Comparison of ENCODE assay signal across 17 mouse cellular contexts in genomic region chr16:78277567-78277966, GRCm38 (mm10).
"Had no signal": no experiment of that assay in that cellular context is flagged by ENCODE, and none has a peak within 500 bp of the region (broad histone marks: within the 10 kb centered on the region; RNA-seq: fewer than 3 reads in every experiment).

No protein-coding gene starts in this region.

- DNase-seq: left cerebral cortex, postnatal 4 days; liver; liver, embryonic 13.5 days; liver, postnatal 0 days; lung, adult 18-20 months; lung, adult 2 months; lung, embryonic 14.5 days; lung, postnatal 10 days; lung, postnatal 14 days; lung, postnatal 36 days; lung, postnatal 4 days; midbrain, embryonic 14.5 days had no signal

- ATAC-seq: liver, embryonic 12.5 days; liver, postnatal 0 days; lung, postnatal 0 days; midbrain, embryonic 13.5 days; midbrain, embryonic 15.5 days; midbrain, embryonic 16.5 days had no signal
